Mouse (Mus musculus): ENCODE results near the gene Slc9a5.
A peak's percentile ranks its signal among the peaks of the same experiment; 100 is the strongest.

Slc9a5 gene

GRCm38 (mm10) chr8:105326141-105326672 lies 22.4 kb upstream of the Slc9a5 start, which contains the start of the genes Lrrc29 and Tmem208:
Lrrc29 (minus strand) TSS chr8:105326278.
Tmem208 (plus strand) TSS chr8:105326354.
- DNase-seq = peak; percentile 97

- DNase-seq = no peak
Measured at GRCm38 (mm10) chr8:105326968-105327367, 21.7 kb upstream of the Slc9a5 start.

- no peak for DNase-seq
Measured at GRCm38 (mm10) chr8:105330325-105330724, 18.3 kb upstream of the Slc9a5 start.

- no peak for DNase-seq
Measured at GRCm38 (mm10) chr8:105331469-105331868, 17.2 kb upstream of the Slc9a5 start.

- DNase-seq = no peak
Measured at GRCm38 (mm10) chr8:105331931-105332330, 16.7 kb upstream of the Slc9a5 start.

GRCm38 (mm10) chr8:105332523-105332922 lies 16.1 kb upstream of the Slc9a5 start:
- DNase-seq = no peak

GRCm38 (mm10) chr8:105336373-105337130 lies 12.1 kb upstream of the Slc9a5 start:
- DNase-seq = no peak

GRCm38 (mm10) chr8:105338992-105339391 lies 9.7 kb upstream of the Slc9a5 start:
- no peak for DNase-seq

GRCm38 (mm10) chr8:105339886-105340635 lies 8.6 kb upstream of the Slc9a5 start:
- DNase-seq = no peak

GRCm38 (mm10) chr8:105341399-105341798 lies 7.2 kb upstream of the Slc9a5 start:
- DNase-seq = no peak

GRCm38 (mm10) chr8:105342768-105343167 lies 5.9 kb upstream of the Slc9a5 start:
- DNase-seq = no peak

- no peak for DNase-seq
Measured at GRCm38 (mm10) chr8:105343791-105344574, 4.7 kb upstream of the Slc9a5 start.

- no peak for DNase-seq
Measured at GRCm38 (mm10) chr8:105345061-105345975, 3.3 kb upstream of the Slc9a5 start.

GRCm38 (mm10) chr8:105346611-105347427 lies 1.8 kb upstream of the Slc9a5 start:
- no peak for DNase-seq

GRCm38 (mm10) chr8:105347428-105348221 lies 1.0 kb upstream of the Slc9a5 start, which contains the start of gene Fhod1:
Fhod1 (minus strand) TSS chr8:105347953.
- peak; percentile 79 for DNase-seq

- peak; percentile 63 for DNase-seq
Measured at GRCm38 (mm10) chr8:105349096-105349771, 591 bp downstream of the Slc9a5 start.

- DNase-seq = no peak
Measured at GRCm38 (mm10) chr8:105350186-105350585, 1.5 kb downstream of the Slc9a5 start.

- no peak for DNase-seq
Measured at GRCm38 (mm10) chr8:105353583-105354135, 5.0 kb downstream of the Slc9a5 start.

GRCm38 (mm10) chr8:105354549-105354948 lies 5.9 kb downstream of the Slc9a5 start:
- DNase-seq = no peak
